Mouse (Mus musculus) midbrain, postnatal 0 days (tissue): ENCODE data around the gene Defa34. TPM values are rescaled to one million over a fixed set of nuclear protein-coding genes. Genes with fewer than 3 reads are reported as not detected.
"Not testable (repeated sequence)": the region's sequence is repeated elsewhere in the genome, so short reads cannot be mapped to it uniquely, and the experiment has no call there.

Experiments used
- ATAC-seq: fragments of 200-750 bp; cut with Nextera tagmentation; 2 replicates; pipeline ENCODE4 v1.8.0; 2017; ENCODE audit warnings: moderate number of reproducible peaks, mild to moderate bottlenecking, moderate TSS enrichment, moderate library complexity; ENCODE audit not compliant: low FRiP score
- DNase-seq: peaks from one replicate; pipeline ENCODE4 v3.0.0-alpha.2; 2015; ENCODE audit warnings: low spot score
- H3K27ac ChIP-seq: fragments of 300-500 bp; sonication (generic); 2 replicates; pipeline ENCODE4 v1.5.1; 2014; ENCODE audit warnings: low read depth, mild to moderate bottlenecking, low read length, mixed read lengths
- H3K27me3 ChIP-seq: fragments of 300-500 bp; sonication (generic); 2 replicates; pipeline ENCODE4 v1.6.1; 2014; ENCODE audit warnings: low read length, control low read depth, mixed read lengths; ENCODE audit not compliant: insufficient read depth
- H3K36me3 ChIP-seq: fragments of 300-500 bp; sonication (generic); 2 replicates; pipeline ENCODE4 v1.6.1; 2014; ENCODE audit warnings: low read length, control low read depth, mixed read lengths; ENCODE audit not compliant: insufficient read depth
- H3K4me1 ChIP-seq: fragments of 300-500 bp; sonication (generic); 2 replicates; pipeline ENCODE4 v1.6.1; 2014; ENCODE audit warnings: mild to moderate bottlenecking, control low read depth, antibody characterized with exemption, low read length, mixed read lengths; ENCODE audit not compliant: insufficient read depth
- H3K4me2 ChIP-seq: fragments of 300-500 bp; sonication (generic); 2 replicates; pipeline ENCODE4 v1.6.1; 2014; ENCODE audit warnings: low read depth, mild to moderate bottlenecking, low read length, mixed read lengths; ENCODE audit not compliant: poor library complexity, severe bottlenecking
- H3K4me3 ChIP-seq: fragments of 300-500 bp; sonication (generic); 2 replicates; pipeline ENCODE4 v1.5.1; 2014; ENCODE audit warnings: low read depth, mild to moderate bottlenecking, low read length, moderate library complexity
- H3K9ac ChIP-seq: fragments of 300-500 bp; sonication (generic); replicated peaks from 2 replicates; pipeline ENCODE4 v1.6.1; 2014; ENCODE audit warnings: mild to moderate bottlenecking, low read length, moderate library complexity, mixed read lengths; ENCODE audit not compliant: poor library complexity, severe bottlenecking
- H3K9me3 ChIP-seq: fragments of 300-500 bp; sonication (generic); 2 replicates; pipeline ENCODE4 v1.6.1; 2016; ENCODE audit warnings: low read length, control low read depth
- WGBS: fragments of 180-500 bp; shearing (Covaris S2); extraction: QIAGEN DNeasy Blood & Tissue Kit; methylation state at CpG from one replicate; pipeline ENCODE4 v1.1.7; 2014; 5-methylcytosine and 5-hydroxymethylcytosine counted together
- polyA plus RNA-seq: library from polyadenylated mRNA; unstranded; fragments of >200 nt; fragmentation: Nextera tagmentation; extraction: Ambion mirVana; gene quantifications from 2 replicates; pipeline ENCODE4 v1.2.1, GENCODE M21; 2015
- total RNA-seq: library from RNA; depleted of rRNA; stranded (reverse); fragments of >200 nt; gene quantifications from 2 replicates; pipeline ENCODE4 v1.2.3, GENCODE M21; 2014; rRNA removed

Gene Defa34
- total RNA-seq (not detected in 2 replicates), polyA plus RNA-seq (not detected in 2 replicates)

GRCm38 (mm10) chr8:21665497-21665896 lies at the start of gene Defa34:
Defa34 (plus strand) TSS chr8:21665797.
- H3K4me3 ChIP-seq, H3K4me1 ChIP-seq, H3K9ac ChIP-seq, H3K27me3 ChIP-seq, DNase-seq, ATAC-seq, H3K27ac ChIP-seq, H3K9me3 ChIP-seq, H3K36me3 ChIP-seq, H3K4me2 ChIP-seq: not testable (repeated sequence)
- WGBS, result 67% methylated on average over 1 of the region's 1 CpGs

GRCm38 (mm10) chr8:21617883-21618282 lies 47.7 kb upstream of the Defa34 start, which contains the start of gene Defa26:
Defa26 (plus strand) TSS chr8:21618183.
- not testable (repeated sequence) for H3K4me3 ChIP-seq, H3K27me3 ChIP-seq, H3K27ac ChIP-seq, H3K4me2 ChIP-seq, H3K4me1 ChIP-seq, ATAC-seq, H3K9ac ChIP-seq, DNase-seq, H3K9me3 ChIP-seq, H3K36me3 ChIP-seq
- WGBS, result no CpG with 5 or more reads among the region's 1 CpGs

GRCm38 (mm10) chr8:21655480-21655879 lies 10.1 kb upstream of the Defa34 start, which contains the start of gene Defa17:
Defa17 (plus strand) TSS chr8:21655780.
- not testable (repeated sequence) for H3K9me3 ChIP-seq, H3K27ac ChIP-seq, H3K36me3 ChIP-seq, H3K27me3 ChIP-seq, ATAC-seq, H3K4me3 ChIP-seq, H3K4me2 ChIP-seq, DNase-seq, H3K4me1 ChIP-seq, H3K9ac ChIP-seq
- no CpG with 5 or more reads among the region's 2 CpGs for whole genome bisulfite sequencing

- not testable (repeated sequence) for H3K9me3 ChIP-seq, ATAC-seq, H3K9ac ChIP-seq, H3K27ac ChIP-seq, DNase-seq, H3K27me3 ChIP-seq, H3K4me1 ChIP-seq, H3K4me2 ChIP-seq, H3K4me3 ChIP-seq, H3K36me3 ChIP-seq
- 80% methylated on average over 2 of the region's 2 CpGs for WGBS
Measured at GRCm38 (mm10) chr8:21703545-21703944, 37.9 kb downstream of the Defa34 start, which contains the start of gene AY761184. AY761184 (minus strand) TSS chr8:21703645.

Other genes with a start within 250 kb of the Defa34 start
- gene Defa36, start 238.4 kb upstream of the Defa34 start, total RNA-seq, result not detected in 2 replicates
- gene Defa36, start 238.4 kb upstream of the Defa34 start, polyA plus RNA-seq, result not detected in 2 replicates
- not detected in 2 replicates for gene Gm7849, start 209.2 kb upstream of the Defa34 start, total RNA-seq
- gene Gm7849, start 209.2 kb upstream of the Defa34 start, polyA plus RNA-seq, result not detected in 2 replicates
- gene Defa20, start 156.5 kb upstream of the Defa34 start, total RNA-seq, result not detected in 2 replicates
- not detected in 2 replicates for gene Defa20, start 156.5 kb upstream of the Defa34 start, polyA plus RNA-seq
- gene Defa32, start 136.8 kb upstream of the Defa34 start, total RNA-seq, result not detected in 2 replicates
- not detected in 2 replicates for gene Defa32, start 136.8 kb upstream of the Defa34 start, polyA plus RNA-seq
- not detected in 2 replicates for gene Defa37, start 100.4 kb upstream of the Defa34 start, total RNA-seq
- not detected in 2 replicates for gene Defa37, start 100.4 kb upstream of the Defa34 start, polyA plus RNA-seq
- gene Defa28, start 82.8 kb upstream of the Defa34 start, total RNA-seq, result not detected in 2 replicates
- gene Defa28, start 82.8 kb upstream of the Defa34 start, polyA plus RNA-seq, result not detected in 2 replicates
- gene Gm7861, start 71.3 kb upstream of the Defa34 start, total RNA-seq, result not detected in 2 replicates
- not detected in 2 replicates for gene Gm7861, start 71.3 kb upstream of the Defa34 start, polyA plus RNA-seq
- gene Defa26, start 47.6 kb upstream of the Defa34 start, total RNA-seq, result not detected in 2 replicates
- not detected in 2 replicates for gene Defa26, start 47.6 kb upstream of the Defa34 start, polyA plus RNA-seq
- gene Defa17, start 10.0 kb upstream of the Defa34 start, total RNA-seq, result not detected in 2 replicates
- gene Defa17, start 10.0 kb upstream of the Defa34 start, polyA plus RNA-seq, result not detected in 2 replicates
- gene AY761184, start 37.8 kb downstream of the Defa34 start, total RNA-seq, result not detected in 2 replicates
- gene AY761184, start 37.8 kb downstream of the Defa34 start, polyA plus RNA-seq, result not detected in 2 replicates
- gene Defa24, start 68.7 kb downstream of the Defa34 start, total RNA-seq, result not detected in 2 replicates
- gene Defa24, start 68.7 kb downstream of the Defa34 start, polyA plus RNA-seq, result not detected in 2 replicates
- not detected in 2 replicates for gene Defb50, start 157.7 kb downstream of the Defa34 start, total RNA-seq
- gene Defb50, start 157.7 kb downstream of the Defa34 start, polyA plus RNA-seq, result not detected in 2 replicates
- not detected in 2 replicates for gene Defb2, start 174.1 kb downstream of the Defa34 start, total RNA-seq
- not detected in 2 replicates for gene Defb2, start 174.1 kb downstream of the Defa34 start, polyA plus RNA-seq
- not detected in 2 replicates for gene Defb10, start 193.1 kb downstream of the Defa34 start, total RNA-seq
- gene Defb10, start 193.1 kb downstream of the Defa34 start, polyA plus RNA-seq, result not detected in 2 replicates
- gene Defb9, start 219.6 kb downstream of the Defa34 start, total RNA-seq, result not detected in 2 replicates
- not detected in 2 replicates for gene Defb9, start 219.6 kb downstream of the Defa34 start, polyA plus RNA-seq
- gene Defb11, start 240.6 kb downstream of the Defa34 start, total RNA-seq, result not detected in 2 replicates
- gene Defb11, start 240.6 kb downstream of the Defa34 start, polyA plus RNA-seq, result not detected in 2 replicates